In genomic region chr5:47210542-47210941, GRCm38 (mm10) we compare ENCODE assay signal across 16 mouse cellular contexts.
"Had no signal": no experiment of that assay in that cellular context is flagged by ENCODE, and none has a peak within 500 bp of the region (broad histone marks: within the 10 kb centered on the region; RNA-seq: fewer than 3 reads in every experiment).

No protein-coding gene starts in this region.

- H3K4me1 ChIP-seq: kidney, embryonic 15.5 days; limb, embryonic 12.5 days; liver, embryonic 13.5 days; lung, embryonic 15.5 days; stomach, embryonic 15.5 days had no signal

- H3K27ac ChIP-seq: kidney, embryonic 15.5 days; limb, embryonic 12.5 days; liver, embryonic 13.5 days; lung, embryonic 15.5 days; macrophage; stomach, embryonic 15.5 days had no signal

- H3K27me3 ChIP-seq: kidney, embryonic 15.5 days; limb, embryonic 12.5 days; liver, embryonic 13.5 days; lung, embryonic 15.5 days; megakaryocyte, embryonic 14.5 days; stomach, embryonic 15.5 days had no signal

- H3K4me2 ChIP-seq: kidney, embryonic 15.5 days; limb, embryonic 12.5 days; liver, embryonic 13.5 days; lung, embryonic 15.5 days; stomach, embryonic 15.5 days had no signal

- H3K36me3 ChIP-seq: kidney, embryonic 15.5 days; limb, embryonic 12.5 days; liver, embryonic 13.5 days; lung, embryonic 15.5 days; stomach, embryonic 15.5 days had no signal

- H3K4me3 ChIP-seq: kidney, embryonic 15.5 days; limb, embryonic 12.5 days; liver, embryonic 13.5 days; lung, embryonic 15.5 days; megakaryocyte, embryonic 14.5 days; stomach, embryonic 15.5 days had no signal

- DNase-seq: kidney, adult 2 months; kidney, postnatal 14 days; liver; liver, embryonic 13.5 days; liver, postnatal 0 days; lung, postnatal 14 days; right cerebral cortex, postnatal 14 days; thymus, adult 2 months; thymus, postnatal 25 days had no signal

- ATAC-seq: intestine, embryonic 16.5 days; liver, postnatal 0 days had no signal

- H3K9me3 ChIP-seq: kidney, embryonic 15.5 days; limb, embryonic 12.5 days; liver, embryonic 13.5 days; lung, embryonic 15.5 days; megakaryocyte, embryonic 14.5 days; stomach, embryonic 15.5 days had no signal

- H3K9ac ChIP-seq: kidney, embryonic 15.5 days; limb, embryonic 12.5 days; liver, embryonic 13.5 days; liver, postnatal 0 days; lung, embryonic 15.5 days; stomach, embryonic 15.5 days had no signal
